Mouse (Mus musculus) midbrain, embryonic 15.5 days (tissue): ENCODE measurements at regions not wholly inside any gene's neighbourhood (a gene's known extent, or its start where the extent isn't known, plus 50 kb on each side); places are given as distances from the start of the nearest gene placed in this dataset.
"Not testable (repeated sequence)": the region's sequence is repeated elsewhere in the genome, so short reads cannot be mapped to it uniquely, and the experiment has no call there.

ENCODE experiments used
- ATAC-seq: fragments of 200-750 bp; cut with Nextera tagmentation; replicated peaks from 2 replicates; pipeline ENCODE4 v1.8.0; 2017; ENCODE audit warnings: moderate TSS enrichment
- H3K27ac ChIP-seq: fragments of 300-500 bp; sonication (generic); 2 replicates; pipeline ENCODE4 v1.5.1; 2015; ENCODE audit warnings: mild to moderate bottlenecking, inconsistent platforms
- H3K27me3 ChIP-seq: fragments of 300-500 bp; sonication (generic); replicated peaks from 2 replicates; pipeline ENCODE4 v1.6.1; 2015; ENCODE audit warnings: inconsistent platforms
- H3K36me3 ChIP-seq: fragments of 300-500 bp; sonication (generic); replicated peaks from 2 replicates; pipeline ENCODE4 v1.6.1; 2015; ENCODE audit warnings: inconsistent platforms
- H3K4me1 ChIP-seq: fragments of 300-500 bp; sonication (generic); 2 replicates; pipeline ENCODE4 v1.6.1; 2015; ENCODE audit warnings: inconsistent platforms
- H3K4me2 ChIP-seq: fragments of 300-500 bp; sonication (generic); 2 replicates; pipeline ENCODE4 v1.6.1; 2015; ENCODE audit warnings: inconsistent platforms, mild to moderate bottlenecking, moderate library complexity
- H3K4me3 ChIP-seq: fragments of 300-500 bp; sonication (generic); 2 replicates; pipeline ENCODE4 v1.5.1; 2015; ENCODE audit warnings: mild to moderate bottlenecking, inconsistent platforms
- H3K9ac ChIP-seq: fragments of 300-500 bp; sonication (generic); 2 replicates; pipeline ENCODE4 v1.6.1; 2015; ENCODE audit warnings: mild to moderate bottlenecking, inconsistent platforms
- H3K9me3 ChIP-seq: fragments of 300-500 bp; sonication (generic); 2 replicates; pipeline ENCODE4 v1.6.1; 2016; ENCODE audit warnings: inconsistent platforms
- WGBS: fragments of 180-500 bp; shearing (Covaris S2); methylation state at CpG from one replicate; pipeline ENCODE4 v1.1.7; 2015; ENCODE audit warnings: mixed read lengths; 5-methylcytosine and 5-hydroxymethylcytosine counted together

- H3K4me3 ChIP-seq, ATAC-seq, H3K36me3 ChIP-seq, H3K27ac ChIP-seq, H3K27me3 ChIP-seq, H3K9me3 ChIP-seq, H3K4me2 ChIP-seq, H3K4me1 ChIP-seq, H3K9ac ChIP-seq: not testable (repeated sequence)
- 92% methylated on average over 15 of the region's 15 CpGs for WGBS
These were observed 99.3 kb downstream of the Gm7489 start for GRCm38 (mm10) chr15:53984006-53984405.

- no peaks in the 10 kb centered on the region for H3K4me1 ChIP-seq
- no peak overlapping the region for H3K4me2 ChIP-seq
- H3K4me3 ChIP-seq: no peak overlapping the region
- 82% methylated on average over 2 of the region's 2 CpGs for WGBS
- no peak for ATAC-seq
- no peak overlapping the region for H3K27ac ChIP-seq
- no peaks in the 10 kb centered on the region for H3K36me3 ChIP-seq
- H3K9me3 ChIP-seq: no peaks in the 10 kb centered on the region
- no peak overlapping the region for H3K9ac ChIP-seq
- no peaks in the 10 kb centered on the region for H3K27me3 ChIP-seq
These were observed 105.2 kb downstream of the Gm7489 start for GRCm38 (mm10) chr15:53989888-53990287.

GRCm38 (mm10) chr15:53995199-53995868 lies 110.6 kb downstream of the Gm7489 start:
- no peak for ATAC-seq
- Histone ChIP-seq H3K4me3 (no peak overlapping the region), H3K4me2 (no peak overlapping the region), H3K27ac (no peak overlapping the region), H3K36me3 (no peaks in the 10 kb centered on the region), H3K27me3 (no peaks in the 10 kb centered on the region), H3K9ac (no peak overlapping the region), H3K9me3 (no peaks in the 10 kb centered on the region), H3K4me1 (no peaks in the 10 kb centered on the region)
- 78% methylated on average over 2 of the region's 2 CpGs for WGBS

- WGBS: 95% methylated on average over 6 of the region's 6 CpGs
These were observed 114.0 kb downstream of the Gm7489 start for GRCm38 (mm10) chr15:53998600-53999290.

GRCm38 (mm10) chr15:54033756-54034155 lies 149.1 kb downstream of the Gm7489 start:
- Histone ChIP-seq H3K36me3 (no peaks in the 10 kb centered on the region), H3K9ac (no peak overlapping the region), H3K4me1 (no peaks in the 10 kb centered on the region), H3K27ac (no peak overlapping the region), H3K4me3 (no peak overlapping the region), H3K4me2 (no peak overlapping the region), H3K27me3 (no peaks in the 10 kb centered on the region), H3K9me3 (no peaks in the 10 kb centered on the region)
- 92% methylated on average over 5 of the region's 5 CpGs for WGBS
- ATAC-seq: no peak

More at GRCm38 (mm10) chr15:53998600-53999290, 114.0 kb downstream of the Gm7489 start:
- H3K4me1 ChIP-seq: no peaks in the 10 kb centered on the region
- no peak for ATAC-seq
- H3K4me2 ChIP-seq: no peak overlapping the region
- no peak overlapping the region for H3K9ac ChIP-seq
- no peaks in the 10 kb centered on the region for H3K27me3 ChIP-seq
- H3K4me3 ChIP-seq: no peak overlapping the region
- H3K27ac ChIP-seq: no peak overlapping the region
- H3K9me3 ChIP-seq: no peaks in the 10 kb centered on the region
- no peaks in the 10 kb centered on the region for H3K36me3 ChIP-seq

GRCm38 (mm10) chr15:54050711-54051110 lies 166.0 kb downstream of the Gm7489 start:
- Histone ChIP-seq H3K4me1 (no peaks in the 10 kb centered on the region), H3K9me3 (no peaks in the 10 kb centered on the region), H3K27me3 (no peaks in the 10 kb centered on the region), H3K4me3 (no peak overlapping the region), H3K36me3 (no peaks in the 10 kb centered on the region), H3K27ac (no peak overlapping the region), H3K9ac (no peak overlapping the region), H3K4me2 (no peak overlapping the region)
- WGBS: 88% methylated on average over 2 of the region's 2 CpGs
- no peak for ATAC-seq

GRCm38 (mm10) chr15:54070005-54070634 lies 185.4 kb downstream of the Gm7489 start:
- Histone ChIP-seq H3K36me3 (no peaks in the 10 kb centered on the region), H3K9me3 (no peaks in the 10 kb centered on the region), H3K9ac (no peak overlapping the region), H3K27ac (no peak overlapping the region), H3K4me1 (no peaks in the 10 kb centered on the region), H3K27me3 (no peaks in the 10 kb centered on the region), H3K4me3 (no peak overlapping the region), H3K4me2 (no peak overlapping the region)
- ATAC-seq: peak; percentile 90
- WGBS: 40% methylated on average over 9 of the region's 9 CpGs

GRCm38 (mm10) chr15:54071732-54072131 lies 187.0 kb downstream of the Gm7489 start:
- Histone ChIP-seq H3K4me1 (no peaks in the 10 kb centered on the region), H3K9ac (no peak overlapping the region), H3K27me3 (no peaks in the 10 kb centered on the region), H3K36me3 (no peaks in the 10 kb centered on the region), H3K4me3 (no peak overlapping the region), H3K27ac (no peak overlapping the region), H3K4me2 (no peak overlapping the region), H3K9me3 (no peaks in the 10 kb centered on the region)
- WGBS: 86% methylated on average over 8 of the region's 8 CpGs
- no peak for ATAC-seq

- no peaks in the 10 kb centered on the region for H3K27me3 ChIP-seq
- no peaks in the 10 kb centered on the region for H3K36me3 ChIP-seq
- no peak overlapping the region for H3K27ac ChIP-seq
- WGBS: 95% methylated on average over 1 of the region's 1 CpGs
- H3K4me2 ChIP-seq: no peak overlapping the region
- no peaks in the 10 kb centered on the region for H3K4me1 ChIP-seq
- H3K4me3 ChIP-seq: no peak overlapping the region
- H3K9me3 ChIP-seq: no peaks in the 10 kb centered on the region
- no peak overlapping the region for H3K9ac ChIP-seq
- no peak for ATAC-seq
These were observed 206.6 kb downstream of the Gm7489 start for GRCm38 (mm10) chr15:54091301-54091700.

- Histone ChIP-seq H3K27ac (no peak overlapping the region), H3K27me3 (no peaks in the 10 kb centered on the region), H3K4me2 (no peak overlapping the region), H3K9me3 (no peaks in the 10 kb centered on the region), H3K9ac (no peak overlapping the region), H3K4me1 (no peaks in the 10 kb centered on the region), H3K4me3 (no peak overlapping the region), H3K36me3 (no peaks in the 10 kb centered on the region)
- WGBS: 91% methylated on average over 3 of the region's 3 CpGs
- ATAC-seq: no peak
These were observed 207.7 kb downstream of the Gm7489 start for GRCm38 (mm10) chr15:54092386-54092785.

GRCm38 (mm10) chr15:54097498-54097897 lies 212.8 kb downstream of the Gm7489 start:
- no peak overlapping the region for H3K4me2 ChIP-seq
- H3K4me3 ChIP-seq: no peak overlapping the region
- no peaks in the 10 kb centered on the region for H3K27me3 ChIP-seq
- 76% methylated on average over 2 of the region's 2 CpGs for WGBS
- H3K36me3 ChIP-seq: no peaks in the 10 kb centered on the region
- no peaks in the 10 kb centered on the region for H3K9me3 ChIP-seq
- H3K9ac ChIP-seq: no peak overlapping the region
- ATAC-seq: no peak
- no peaks in the 10 kb centered on the region for H3K4me1 ChIP-seq
- no peak overlapping the region for H3K27ac ChIP-seq

GRCm38 (mm10) chr15:54112406-54112805 lies 227.7 kb downstream of the Gm7489 start:
- H3K9ac ChIP-seq: no peak overlapping the region
- ATAC-seq: no peak
- H3K36me3 ChIP-seq: no peaks in the 10 kb centered on the region
- 24% methylated on average over 2 of the region's 2 CpGs for WGBS
- H3K9me3 ChIP-seq: no peaks in the 10 kb centered on the region
- no peaks in the 10 kb centered on the region for H3K4me1 ChIP-seq
- H3K27me3 ChIP-seq: no peaks in the 10 kb centered on the region
- no peak overlapping the region for H3K27ac ChIP-seq
- H3K4me2 ChIP-seq: no peak overlapping the region
- no peak overlapping the region for H3K4me3 ChIP-seq
